Mouse (Mus musculus) large intestine, adult 2 months (tissue): ENCODE measurements at regions not wholly inside any gene's neighbourhood (a gene's known extent, or its start where the extent isn't known, plus 50 kb on each side); places are given as distances from the start of the nearest gene placed in this dataset.

ENCODE experiments used
- DNase-seq: peaks from one replicate; pipeline ENCODE4 v3.0.0-alpha.2; 2012; ENCODE audit warnings: low read depth, low spot score
- WGBS: fragments of 180-500 bp; shearing (Covaris S2); methylation state at CpG from one replicate; pipeline ENCODE4 v1.1.7; 2018; 5-methylcytosine and 5-hydroxymethylcytosine counted together

- WGBS, result 81% methylated on average over 2 of the region's 2 CpGs
Measured at GRCm38 (mm10) chr15:62171167-62171566, 1248.4 kb upstream of the A1bg start.

DNA sequence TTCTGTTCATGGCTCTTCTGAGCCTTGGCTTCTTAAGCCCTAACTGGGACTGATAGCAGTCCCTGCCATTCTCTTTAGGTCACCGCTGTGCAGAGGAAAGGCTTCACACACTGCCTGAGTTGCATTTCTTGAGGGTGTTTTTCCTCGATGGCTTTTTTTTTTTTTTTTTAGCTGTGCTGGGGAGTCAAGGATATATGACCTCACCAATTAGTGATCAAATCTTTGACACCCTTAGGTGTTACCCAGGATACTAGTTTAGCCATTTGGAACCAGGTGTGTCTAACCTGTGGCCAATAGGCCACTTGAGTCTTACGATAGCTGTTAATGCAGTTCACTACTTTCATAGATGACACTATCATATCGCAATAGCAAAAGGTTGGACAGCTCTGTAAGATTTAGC is 1247.5 kb upstream of the A1bg start:
- 96% methylated on average over 4 of the region's 4 CpGs for WGBS
- no peak for DNase-seq

More at GRCm38 (mm10) chr15:62171167-62171566, 1248.4 kb upstream of the A1bg start:
- no peak for DNase-seq

GRCm38 (mm10) chr15:62169591-62170019 is 1246.8 kb upstream of the A1bg start:
- 95% methylated on average over 3 of the region's 3 CpGs for WGBS
- DNase-seq, result no peak

DNA sequence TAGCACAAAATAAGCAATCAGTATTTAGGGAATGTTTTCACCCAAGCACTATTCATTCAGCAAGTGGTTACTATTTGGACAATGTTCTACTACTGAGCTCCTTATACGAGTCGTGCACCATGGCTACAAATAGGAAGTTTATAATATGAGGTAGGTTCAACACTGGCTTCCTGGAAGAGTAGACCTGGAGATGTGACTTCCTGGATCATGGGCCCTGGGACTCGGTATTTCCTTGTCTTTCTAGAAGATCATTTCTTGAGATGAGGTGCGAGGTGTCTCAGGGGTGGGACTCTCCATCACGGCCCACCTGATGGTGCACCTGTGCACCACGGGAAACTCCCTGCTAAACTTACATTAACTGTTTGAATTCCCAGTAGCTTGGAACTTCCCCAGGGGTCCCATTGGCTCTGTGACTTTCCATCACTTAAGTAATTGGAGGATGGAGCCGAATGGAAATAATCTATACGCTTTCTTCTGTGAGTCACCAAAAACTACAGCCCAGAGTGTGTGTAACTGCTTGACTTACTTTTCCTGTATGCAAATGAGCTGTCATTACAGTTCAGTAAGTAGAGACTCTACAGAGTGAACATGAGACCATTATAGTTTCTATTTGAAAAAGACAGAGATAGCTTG is 1246.3 kb upstream of the A1bg start:
- WGBS, result 88% methylated on average over 8 of the region's 8 CpGs
- DNase-seq, result no peak

- DNase-seq, result no peak
- WGBS, result over 99% methylated on average over 2 of the region's 2 CpGs
Measured at GRCm38 (mm10) chr15:62168522-62168921, 1245.7 kb upstream of the A1bg start.

- 84% methylated on average over 5 of the region's 5 CpGs for WGBS
- no peak for DNase-seq
Measured at GRCm38 (mm10) chr15:62166786-62167185, 1244.0 kb upstream of the A1bg start.

DNA sequence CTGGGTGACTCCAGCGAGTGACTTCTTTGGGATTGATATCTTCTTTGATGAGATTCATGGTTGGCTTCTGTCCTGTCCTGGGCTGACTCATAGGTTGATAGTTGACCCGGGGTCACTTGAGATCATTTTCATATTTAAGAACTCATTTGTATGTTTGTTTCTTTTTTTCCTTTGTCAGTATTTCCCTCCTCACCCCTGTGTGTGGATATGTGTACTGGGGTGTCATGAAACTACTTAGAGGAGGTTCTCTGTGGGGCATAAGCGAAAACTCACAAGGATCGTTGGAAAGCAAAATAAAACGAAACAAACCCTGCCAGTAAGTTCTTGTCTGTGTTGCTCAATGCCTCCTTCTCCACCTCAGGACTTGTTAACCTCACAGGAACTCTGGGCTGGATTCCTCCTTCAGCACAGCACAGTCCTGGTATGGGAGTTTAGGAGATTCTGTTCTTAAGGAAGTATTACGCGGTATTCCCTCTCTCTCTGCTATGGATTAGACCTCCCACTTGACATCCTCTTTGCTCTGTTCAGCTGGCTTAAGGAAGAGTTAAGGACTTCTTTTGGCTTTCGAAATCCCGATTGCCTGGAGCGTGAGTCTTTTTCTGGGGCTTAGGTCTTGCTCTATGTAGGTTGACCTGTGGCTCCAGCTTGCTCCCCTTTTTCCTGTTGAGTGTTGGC is 1243.2 kb upstream of the A1bg start:
- WGBS, result 84% methylated on average over 10 of the region's 10 CpGs
- DNase-seq, result no peak

DNA sequence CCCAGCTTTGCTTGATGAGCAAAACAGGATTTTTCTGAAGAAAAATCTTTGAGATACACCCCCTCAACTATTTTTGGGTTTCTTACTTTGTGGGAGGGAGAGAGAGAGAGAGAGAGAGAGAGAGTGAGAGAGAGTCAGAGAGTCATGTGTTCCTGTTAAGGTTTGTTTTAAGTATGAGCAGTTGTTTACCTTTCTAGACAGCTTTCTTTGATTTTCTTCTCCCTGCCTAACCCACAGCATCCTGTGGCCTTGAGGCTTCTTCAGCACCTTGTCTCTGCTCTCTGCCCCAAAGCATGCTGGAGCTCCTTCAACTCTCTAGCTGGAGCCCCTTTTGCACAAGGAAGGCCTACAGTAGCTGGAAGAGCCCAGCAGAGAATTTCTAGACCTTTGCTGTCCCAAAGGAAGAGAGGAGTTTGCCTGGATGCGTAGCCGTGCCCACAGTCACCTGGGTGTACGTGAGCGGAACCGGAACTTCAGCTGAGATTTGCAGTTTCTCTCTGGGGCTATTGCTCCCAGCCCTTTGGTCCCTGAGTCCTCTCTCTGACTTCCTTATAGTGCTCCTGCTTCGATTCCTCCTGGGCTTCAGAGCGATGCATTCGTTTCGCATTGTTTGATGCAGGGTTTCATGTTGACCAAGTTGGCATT is 1242.1 kb upstream of the A1bg start:
- 84% methylated on average over 9 of the region's 9 CpGs for WGBS
- DNase-seq, result no peak

DNA sequence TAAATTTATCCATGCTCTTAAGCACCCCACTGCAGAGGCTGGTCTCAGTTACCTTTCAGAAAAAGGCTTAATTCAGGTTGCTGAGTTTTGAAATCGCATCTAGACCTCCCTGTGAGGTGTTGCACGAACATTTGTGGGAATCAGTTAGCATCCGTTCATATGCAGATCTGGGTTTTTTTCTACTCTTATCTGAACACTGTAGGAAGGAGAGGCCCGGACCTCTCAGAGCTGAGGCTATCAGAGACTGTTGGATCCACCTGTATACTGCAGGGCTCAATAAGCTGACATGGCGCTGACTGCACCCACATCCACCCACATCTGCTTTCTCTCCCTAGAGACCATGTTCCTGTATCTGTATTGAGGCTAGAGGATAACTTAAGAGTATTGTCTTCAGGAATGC is 1240.4 kb upstream of the A1bg start:
- WGBS, result 94% methylated on average over 5 of the region's 5 CpGs
- DNase-seq, result no peak

DNA sequence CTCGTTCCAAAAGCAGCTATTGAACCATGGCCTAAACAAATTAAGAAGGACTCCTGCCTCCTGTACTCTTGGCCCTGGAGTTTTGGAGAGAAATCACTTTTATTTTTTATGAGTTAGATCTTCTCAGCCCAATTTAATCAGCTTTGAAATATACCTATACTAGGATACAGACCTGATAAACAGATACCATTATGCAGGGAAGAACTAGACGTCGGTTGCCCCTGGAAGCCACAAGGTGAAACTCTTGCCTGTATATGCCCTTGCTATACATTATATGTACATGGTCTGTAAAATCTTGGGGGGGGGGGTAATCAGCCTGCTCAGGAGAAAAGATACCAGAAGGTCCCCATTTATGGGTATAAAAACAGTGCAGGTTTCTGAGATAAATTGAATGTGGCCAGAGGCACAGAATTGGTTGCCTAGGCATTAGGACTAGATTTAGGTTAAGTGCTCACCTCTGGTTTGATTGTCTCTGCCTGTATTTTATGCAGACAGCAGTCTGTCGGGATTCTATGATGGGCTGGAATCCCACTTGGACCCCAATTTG is 1239.9 kb upstream of the A1bg start:
- WGBS, result 84% methylated on average over 4 of the region's 4 CpGs

GRCm38 (mm10) chr15:62161975-62162647 is 1239.3 kb upstream of the A1bg start:
- no peak for DNase-seq
- 40% methylated on average over 8 of the region's 8 CpGs for WGBS

More for the DNA sequence above, 1239.9 kb upstream of the A1bg start:
- DNase-seq, result no peak

DNA sequence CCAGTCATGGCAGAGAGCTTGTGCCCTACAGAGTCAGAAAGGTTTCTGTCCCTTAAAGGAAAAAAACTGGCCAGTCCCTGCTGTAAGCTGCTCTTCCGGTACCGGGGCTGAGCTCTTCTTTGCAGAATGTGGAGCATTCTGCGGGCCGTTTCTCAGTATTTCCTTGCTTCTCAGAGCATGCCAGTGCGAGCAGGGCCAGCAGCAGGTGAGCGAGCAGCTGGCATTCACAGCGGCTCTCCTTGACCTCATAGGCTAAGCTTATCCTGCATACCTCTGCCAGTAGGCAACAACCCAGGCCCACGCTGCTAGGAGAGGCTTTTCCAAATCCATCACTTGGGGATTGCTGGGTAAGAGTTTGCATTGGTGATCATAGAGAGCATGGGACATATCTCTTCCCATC is 1238.2 kb upstream of the A1bg start:
- DNase-seq, result no peak
- 94% methylated on average over 8 of the region's 8 CpGs for WGBS

DNA sequence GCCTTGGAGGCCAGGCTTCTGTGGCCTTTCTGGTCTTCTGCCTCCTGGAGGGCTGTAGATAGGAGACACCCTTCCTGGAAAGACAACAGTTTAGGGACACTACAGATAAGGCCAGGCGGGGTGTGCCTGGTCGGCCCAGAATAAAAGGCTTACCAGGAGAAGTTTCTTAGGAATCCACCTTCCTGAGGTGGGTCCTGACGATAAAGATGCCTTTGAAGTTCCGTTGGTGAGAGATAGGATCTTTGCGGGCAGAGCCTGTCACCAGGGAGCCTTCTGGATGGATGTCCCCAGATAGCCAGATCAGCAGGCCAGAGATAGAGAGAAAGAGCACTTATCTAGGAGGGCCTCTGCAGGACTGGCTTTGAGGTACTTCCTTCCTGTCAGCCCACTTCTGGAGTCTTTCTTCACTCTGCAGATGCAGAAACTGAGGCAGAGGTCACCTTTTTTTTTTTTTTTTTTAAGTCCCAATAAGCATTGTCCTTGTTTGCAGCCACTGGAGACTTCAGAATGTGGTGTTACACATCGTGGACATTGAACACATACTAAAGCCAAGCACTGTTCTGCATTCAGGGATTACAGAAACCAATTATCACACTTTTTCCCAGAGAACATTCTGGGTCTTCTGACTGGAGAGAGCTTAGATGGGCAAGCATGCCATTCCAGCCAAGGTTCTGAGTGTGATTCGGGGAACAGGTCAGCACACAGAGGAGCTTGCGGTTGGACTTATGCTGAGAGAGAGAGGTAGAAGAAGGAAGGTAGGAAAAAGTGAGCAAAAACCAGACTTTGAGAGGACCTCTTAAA is 1236.3 kb upstream of the A1bg start:
- DNase-seq, result no peak
- WGBS, result 86% methylated on average over 8 of the region's 8 CpGs

DNA sequence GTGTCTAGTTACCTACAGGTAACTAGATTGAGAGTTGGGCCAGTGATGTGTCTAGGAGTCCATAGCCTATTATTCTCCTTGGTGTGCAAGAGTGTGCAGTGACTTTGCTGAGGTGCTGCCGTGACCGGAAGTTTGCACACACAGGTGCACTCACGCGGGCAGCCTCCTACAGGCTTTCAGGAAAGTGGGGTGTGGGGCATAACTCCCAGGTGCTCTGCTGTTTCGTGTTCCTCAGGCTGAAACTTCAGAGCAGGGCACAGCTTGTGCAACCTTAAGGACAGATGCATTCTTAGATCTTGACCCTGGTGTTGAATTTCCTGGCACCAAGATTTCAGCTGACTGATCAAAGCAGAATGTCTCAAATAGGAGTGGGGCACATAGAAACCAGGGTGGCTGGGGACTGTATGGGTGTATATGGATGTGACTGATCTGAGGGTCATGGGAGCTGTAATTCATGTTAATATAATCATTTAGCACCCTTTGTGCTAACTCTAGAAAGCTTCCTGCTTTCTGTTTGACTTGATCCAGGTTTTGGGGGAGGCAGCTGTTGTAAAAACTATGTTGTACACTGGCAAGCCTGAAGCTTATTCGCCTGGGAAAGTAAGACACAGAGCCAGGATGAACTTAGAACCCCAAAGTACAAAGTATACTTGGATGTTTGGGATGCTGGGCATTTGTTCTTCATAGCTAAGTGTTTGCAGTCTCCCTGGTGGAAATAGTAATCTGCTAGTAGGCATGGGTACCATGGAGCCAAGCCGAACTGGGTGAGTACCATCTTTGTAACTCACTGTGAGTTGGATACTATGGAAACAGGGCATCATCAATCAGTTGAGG is 1234.6 kb upstream of the A1bg start:
- DNase-seq, result no peak

GRCm38 (mm10) chr15:62153222-62153621 is 1230.4 kb upstream of the A1bg start:
- no peak for DNase-seq
- WGBS, result 56% methylated on average over 9 of the region's 9 CpGs

More for the DNA sequence above, 1234.6 kb upstream of the A1bg start:
- 87% methylated on average over 7 of the region's 7 CpGs for WGBS

DNA sequence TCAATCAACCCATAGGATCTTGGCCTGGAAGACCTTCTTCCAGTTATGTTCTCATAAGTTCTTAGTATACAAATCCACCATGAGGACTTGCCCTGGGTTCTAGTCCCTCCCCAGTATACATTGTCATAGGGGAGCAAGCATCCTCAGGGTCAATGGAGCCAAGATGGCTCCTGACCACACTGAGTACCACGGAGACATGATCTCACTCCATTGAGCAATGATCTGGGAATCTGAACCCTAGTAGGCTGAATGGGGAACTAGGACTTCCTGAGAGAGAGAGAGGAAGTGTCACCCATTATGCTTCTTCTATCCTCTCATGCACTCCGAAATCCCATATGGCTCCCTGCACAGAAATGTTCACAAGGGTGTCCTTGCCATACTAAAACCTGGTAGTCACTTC is 1229.3 kb upstream of the A1bg start:
- WGBS, result 94% methylated on average over 2 of the region's 2 CpGs
- DNase-seq, result no peak

- DNase-seq, result no peak
- WGBS, result 94% methylated on average over 3 of the region's 3 CpGs
Measured at GRCm38 (mm10) chr15:62151690-62152089, 1228.9 kb upstream of the A1bg start.

GRCm38 (mm10) chr15:62150296-62150695 is 1227.5 kb upstream of the A1bg start:
- DNase-seq, result no peak
- 75% methylated on average over 4 of the region's 4 CpGs for WGBS
